Mouse (Mus musculus): ENCODE results near the gene Tmed2. TPM values are rescaled to one million over a fixed set of nuclear protein-coding genes. Genes with fewer than 3 reads are reported as not detected.

Tmed2 gene
- total and polyA plus RNA-seq, 2 experiments from 2014 or later = 331 to 404 TPM

Other genes starting within 250 kb of the Tmed2 start
- 10.5 and 12.2 TPM in 2 replicates for gene Mphosph9, start 212.7 kb upstream of the Tmed2 start, total RNA-seq (2014; rRNA removed; ENCODE audit: low replicate concordance)
- 4.4 and 5.3 TPM in 2 replicates for gene Mphosph9, start 212.7 kb upstream of the Tmed2 start, polyA plus RNA-seq (2015; fragmentation: Nextera tagmentation; extraction: Ambion mirVana)
- 13.2 and 20.0 TPM in 2 replicates for gene 2810006K23Rik, start 212.6 kb upstream of the Tmed2 start, total RNA-seq (2014; rRNA removed; ENCODE audit: low replicate concordance)
- 12.4 and 14.9 TPM in 2 replicates for gene 2810006K23Rik, start 212.6 kb upstream of the Tmed2 start, polyA plus RNA-seq (2015; fragmentation: Nextera tagmentation; extraction: Ambion mirVana)
- 113 and 180 TPM in 2 replicates for gene Cdk2ap1, start 177.6 kb upstream of the Tmed2 start, total RNA-seq (2014; rRNA removed; ENCODE audit: low replicate concordance)
- 23.2 and 26.6 TPM in 2 replicates for gene Cdk2ap1, start 177.6 kb upstream of the Tmed2 start, polyA plus RNA-seq (2015; fragmentation: Nextera tagmentation; extraction: Ambion mirVana)
- 27.0 and 33.8 TPM in 2 replicates for gene Sbno1, start 114.7 kb upstream of the Tmed2 start, total RNA-seq (2014; rRNA removed; ENCODE audit: low replicate concordance)
- gene Sbno1, start 114.7 kb upstream of the Tmed2 start, polyA plus RNA-seq (2015; fragmentation: Nextera tagmentation; extraction: Ambion mirVana) = 46.8 and 52.8 TPM in 2 replicates
- gene Kmt5a, start 100.8 kb upstream of the Tmed2 start, total RNA-seq (2014; rRNA removed; ENCODE audit: low replicate concordance) = 71.9 and 82.9 TPM in 2 replicates
- gene Kmt5a, start 100.8 kb upstream of the Tmed2 start, polyA plus RNA-seq (2015; fragmentation: Nextera tagmentation; extraction: Ambion mirVana) = 26.0 and 27.7 TPM in 2 replicates
- 8.4 and 12.4 TPM in 2 replicates for gene Rilpl2, start 62.3 kb upstream of the Tmed2 start, total RNA-seq (2014; rRNA removed; ENCODE audit: low replicate concordance)
- gene Rilpl2, start 62.3 kb upstream of the Tmed2 start, polyA plus RNA-seq (2015; fragmentation: Nextera tagmentation; extraction: Ambion mirVana) = 14.9 and 15.4 TPM in 2 replicates
- gene Snrnp35, start 57.6 kb upstream of the Tmed2 start, total RNA-seq (2014; rRNA removed; ENCODE audit: low replicate concordance) = 0.50 and 4.4 TPM in 2 replicates
- gene Snrnp35, start 57.6 kb upstream of the Tmed2 start, polyA plus RNA-seq (2015; fragmentation: Nextera tagmentation; extraction: Ambion mirVana) = 14.0 and 14.6 TPM in 2 replicates
- 34.7 and 52.1 TPM in 2 replicates for gene Rilpl1, start 9.3 kb upstream of the Tmed2 start, total RNA-seq (2014; rRNA removed; ENCODE audit: low replicate concordance)
- 39.0 and 40.5 TPM in 2 replicates for gene Rilpl1, start 9.3 kb upstream of the Tmed2 start, polyA plus RNA-seq (2015; fragmentation: Nextera tagmentation; extraction: Ambion mirVana)
- 1.1 and 5.2 TPM in 2 replicates for gene Ddx55, start 12.2 kb downstream of the Tmed2 start, total RNA-seq (2014; rRNA removed; ENCODE audit: low replicate concordance)
- gene Ddx55, start 12.2 kb downstream of the Tmed2 start, polyA plus RNA-seq (2015; fragmentation: Nextera tagmentation; extraction: Ambion mirVana) = 4.9 and 5.9 TPM in 2 replicates
- gene Eif2b1, start 38.4 kb downstream of the Tmed2 start, total RNA-seq (2014; rRNA removed; ENCODE audit: low replicate concordance) = 23.7 and 58.6 TPM in 2 replicates
- 49.5 and 51.5 TPM in 2 replicates for gene Eif2b1, start 38.4 kb downstream of the Tmed2 start, polyA plus RNA-seq (2015; fragmentation: Nextera tagmentation; extraction: Ambion mirVana)
- 18.9 and 49.7 TPM in 2 replicates for gene Gtf2h3, start 38.4 kb downstream of the Tmed2 start, total RNA-seq (2014; rRNA removed; ENCODE audit: low replicate concordance)
- gene Gtf2h3, start 38.4 kb downstream of the Tmed2 start, polyA plus RNA-seq (2015; fragmentation: Nextera tagmentation; extraction: Ambion mirVana) = 21.1 and 22.3 TPM in 2 replicates
- 20.4 and 30.1 TPM in 2 replicates for gene Atp6v0a2, start 87.9 kb downstream of the Tmed2 start, total RNA-seq (2014; rRNA removed; ENCODE audit: low replicate concordance)
- 22.4 and 27.0 TPM in 2 replicates for gene Atp6v0a2, start 87.9 kb downstream of the Tmed2 start, polyA plus RNA-seq (2015; fragmentation: Nextera tagmentation; extraction: Ambion mirVana)
- not detected in 2 replicates for gene Dnah10, start 184.4 kb downstream of the Tmed2 start, total RNA-seq (2014; rRNA removed; ENCODE audit: low replicate concordance)
- gene Dnah10, start 184.4 kb downstream of the Tmed2 start, polyA plus RNA-seq (2015; fragmentation: Nextera tagmentation; extraction: Ambion mirVana) = 0.01 and 0.08 TPM in 2 replicates

All from heart, postnatal 0 days (tissue).